Mouse (Mus musculus): ENCODE data around the gene Rora. TPM values are rescaled to one million over a fixed set of nuclear protein-coding genes. Genes with fewer than 3 reads are reported as not detected.
A peak's percentile ranks its signal among the peaks of the same experiment; 100 is the strongest.

Rora gene
- polyA plus RNA-seq, 1 experiment: 4.7 TPM

- H3K4me1 ChIP-seq (replicated peaks; ENCODE audit: control insufficient read depth, insufficient read depth, low read length): no peaks in the 10 kb centered on the region
Measured at GRCm38 (mm10) chr9:69367055-69367454, 713.5 kb downstream of the Rora start.

GRCm38 (mm10) chr9:69368071-69368470 lies 714.5 kb downstream of the Rora start:
- H3K27me3 ChIP-seq (ENCODE audit: control insufficient read depth, insufficient read depth, low read length): no peaks in the 10 kb centered on the region
- 77% methylated on average over 8 of the region's 8 CpGs for WGBS
- H3K4me1 ChIP-seq (replicated peaks; ENCODE audit: control insufficient read depth, insufficient read depth, low read length): no peaks in the 10 kb centered on the region
- no peak overlapping the region for H3K4me3 ChIP-seq (ENCODE audit: control insufficient read depth, insufficient read depth, low read length)
- H3K36me3 ChIP-seq (ENCODE audit: control insufficient read depth, insufficient read depth, low read length): no peaks in the 10 kb centered on the region
- peak; percentile 73 for DNase-seq
- TF ChIP-seq CTCF (IDR thresholded peaks at IDR 0.05; ENCODE audit: borderline replicate concordance, control insufficient read depth, extremely low read depth, insufficient read depth, low read length, poor library complexity) (peak; percentile 79; the same call in 1 of the 2 replicates), POLR2A (IDR thresholded peaks at IDR 0.05; ENCODE audit: control insufficient read depth, extremely low read depth, insufficient read depth, low read length, poor library complexity) (no peak)
- no peak overlapping the region for H3K27ac ChIP-seq (ENCODE audit: control insufficient read depth, insufficient read depth, low read length)

More at GRCm38 (mm10) chr9:69367055-69367454, 713.5 kb downstream of the Rora start:
- 89% methylated on average over 4 of the region's 4 CpGs for WGBS
- Histone ChIP-seq H3K27me3 (ENCODE audit: control insufficient read depth, insufficient read depth, low read length) (no peaks in the 10 kb centered on the region), H3K4me3 (ENCODE audit: control insufficient read depth, insufficient read depth, low read length) (no peak overlapping the region), H3K36me3 (ENCODE audit: control insufficient read depth, insufficient read depth, low read length) (no peaks in the 10 kb centered on the region), H3K27ac (ENCODE audit: control insufficient read depth, insufficient read depth, low read length) (no peak overlapping the region)
- TF ChIP-seq POLR2A (IDR thresholded peaks at IDR 0.05; ENCODE audit: control insufficient read depth, extremely low read depth, insufficient read depth, low read length, poor library complexity) (no peak), CTCF (IDR thresholded peaks at IDR 0.05; ENCODE audit: borderline replicate concordance, control insufficient read depth, extremely low read depth, insufficient read depth, low read length, poor library complexity) (no peak)
- DNase-seq: no peak

DNA sequence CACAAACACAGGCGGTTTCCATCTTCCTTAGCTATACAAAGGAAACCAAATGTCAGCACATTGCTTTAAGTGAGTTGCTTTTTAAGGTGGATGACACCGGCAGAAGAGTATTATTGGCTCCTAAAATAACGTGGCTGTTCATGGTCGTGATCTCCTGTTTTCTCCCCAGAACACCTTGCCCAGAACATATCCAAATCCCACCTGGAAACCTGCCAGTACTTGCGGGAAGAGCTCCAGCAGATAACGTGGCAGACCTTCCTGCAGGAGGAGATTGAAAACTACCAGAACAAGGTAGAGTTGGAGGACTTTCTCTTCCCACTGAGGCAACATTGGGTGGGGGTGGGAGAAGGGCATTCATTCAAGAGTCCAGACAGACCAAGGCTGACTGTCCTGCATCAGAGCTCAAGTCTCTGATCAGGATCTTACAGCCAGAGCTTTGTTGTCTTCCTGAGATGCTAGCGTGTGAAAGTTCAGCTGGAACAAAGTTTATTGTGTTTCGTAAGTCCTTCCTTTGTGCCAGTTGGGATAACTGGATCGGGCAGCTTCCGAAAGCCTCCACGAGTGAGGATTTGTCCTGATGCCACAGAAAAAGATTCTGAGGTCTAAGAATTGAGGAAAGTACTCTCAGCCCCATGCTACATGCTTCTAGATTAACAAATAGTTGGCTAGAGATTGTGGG lies 717.6 kb downstream of the Rora start:
- Histone ChIP-seq H3K36me3 (ENCODE audit: control insufficient read depth, insufficient read depth, low read length) (no peaks in the 10 kb centered on the region), H3K4me1 (replicated peaks; ENCODE audit: control insufficient read depth, insufficient read depth, low read length) (no peaks in the 10 kb centered on the region), H3K27me3 (ENCODE audit: control insufficient read depth, insufficient read depth, low read length) (no peaks in the 10 kb centered on the region), H3K27ac (ENCODE audit: control insufficient read depth, insufficient read depth, low read length) (no peak overlapping the region), H3K4me3 (ENCODE audit: control insufficient read depth, insufficient read depth, low read length) (no peak overlapping the region)
- WGBS: 92% methylated on average over 11 of the region's 11 CpGs
- DNase-seq: no peak
- no peak for TF ChIP-seq CTCF (IDR thresholded peaks at IDR 0.05; ENCODE audit: borderline replicate concordance, control insufficient read depth, extremely low read depth, insufficient read depth, low read length, poor library complexity)
- no peak for TF ChIP-seq POLR2A (IDR thresholded peaks at IDR 0.05; ENCODE audit: control insufficient read depth, extremely low read depth, insufficient read depth, low read length, poor library complexity)

GRCm38 (mm10) chr9:69372871-69373270 lies 719.3 kb downstream of the Rora start:
- Histone ChIP-seq H3K4me3 (ENCODE audit: control insufficient read depth, insufficient read depth, low read length) (no peak overlapping the region), H3K27me3 (ENCODE audit: control insufficient read depth, insufficient read depth, low read length) (no peaks in the 10 kb centered on the region), H3K36me3 (ENCODE audit: control insufficient read depth, insufficient read depth, low read length) (no peaks in the 10 kb centered on the region), H3K27ac (ENCODE audit: control insufficient read depth, insufficient read depth, low read length) (no peak overlapping the region), H3K4me1 (replicated peaks; ENCODE audit: control insufficient read depth, insufficient read depth, low read length) (no peaks in the 10 kb centered on the region)
- TF ChIP-seq POLR2A (IDR thresholded peaks at IDR 0.05; ENCODE audit: control insufficient read depth, extremely low read depth, insufficient read depth, low read length, poor library complexity): no peak
- TF ChIP-seq CTCF (IDR thresholded peaks at IDR 0.05; ENCODE audit: borderline replicate concordance, control insufficient read depth, extremely low read depth, insufficient read depth, low read length, poor library complexity): no peak
- DNase-seq: no peak
- 72% methylated on average over 4 of the region's 4 CpGs for WGBS

DNA sequence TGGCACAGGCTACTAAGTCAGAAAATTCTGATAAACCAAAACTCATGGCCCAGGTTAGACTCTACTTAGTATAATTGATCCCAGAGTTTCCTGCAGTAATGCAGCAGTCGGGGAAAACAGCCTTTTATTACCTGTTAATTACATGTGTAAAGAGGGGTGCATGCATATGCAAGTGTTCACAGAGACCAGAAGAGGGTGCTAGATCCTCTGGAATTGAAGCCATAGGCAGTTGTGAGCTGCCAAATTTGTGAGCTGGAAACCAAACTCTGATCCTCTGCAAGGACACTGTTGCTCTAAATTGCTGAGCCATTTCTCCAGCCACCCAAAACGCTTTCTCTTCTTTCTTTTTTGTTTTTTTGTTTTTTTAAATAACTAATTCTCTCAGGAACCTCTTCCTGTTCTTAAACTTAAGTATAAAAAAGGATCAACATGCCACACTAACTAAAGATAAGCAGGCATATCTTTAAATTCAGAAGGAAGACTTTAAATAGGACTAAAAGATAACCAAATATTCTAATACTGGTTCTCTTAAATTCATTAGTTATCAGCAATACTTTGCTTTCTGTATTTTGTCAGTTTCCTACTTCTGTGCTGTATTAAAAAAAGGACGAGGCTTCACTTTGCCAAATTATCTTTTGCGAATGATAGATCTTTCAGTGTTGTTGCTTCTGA lies 723.5 kb downstream of the Rora start:
- no peak overlapping the region for H3K4me3 ChIP-seq (ENCODE audit: control insufficient read depth, insufficient read depth, low read length)
- H3K4me1 ChIP-seq (replicated peaks; ENCODE audit: control insufficient read depth, insufficient read depth, low read length): no peaks in the 10 kb centered on the region
- no peak overlapping the region for H3K27ac ChIP-seq (ENCODE audit: control insufficient read depth, insufficient read depth, low read length)
- 97% methylated on average over 4 of the region's 4 CpGs for WGBS
- no peaks in the 10 kb centered on the region for H3K27me3 ChIP-seq (ENCODE audit: control insufficient read depth, insufficient read depth, low read length)
- no peaks in the 10 kb centered on the region for H3K36me3 ChIP-seq (ENCODE audit: control insufficient read depth, insufficient read depth, low read length)
- TF ChIP-seq CTCF (IDR thresholded peaks at IDR 0.05; ENCODE audit: borderline replicate concordance, control insufficient read depth, extremely low read depth, insufficient read depth, low read length, poor library complexity) (no peak), POLR2A (IDR thresholded peaks at IDR 0.05; ENCODE audit: control insufficient read depth, extremely low read depth, insufficient read depth, low read length, poor library complexity) (no peak)
- no peak for DNase-seq

GRCm38 (mm10) chr9:69377654-69378045 lies 724.1 kb downstream of the Rora start:
- Histone ChIP-seq H3K36me3 (ENCODE audit: control insufficient read depth, insufficient read depth, low read length) (no peaks in the 10 kb centered on the region), H3K27ac (ENCODE audit: control insufficient read depth, insufficient read depth, low read length) (no peak overlapping the region), H3K4me3 (ENCODE audit: control insufficient read depth, insufficient read depth, low read length) (no peak overlapping the region), H3K27me3 (ENCODE audit: control insufficient read depth, insufficient read depth, low read length) (no peaks in the 10 kb centered on the region), H3K4me1 (replicated peaks; ENCODE audit: control insufficient read depth, insufficient read depth, low read length) (peaks cover 2% of the 10 kb centered on the region; the same call in 1 of the 2 replicates)
- no peak for DNase-seq
- TF ChIP-seq POLR2A (IDR thresholded peaks at IDR 0.05; ENCODE audit: control insufficient read depth, extremely low read depth, insufficient read depth, low read length, poor library complexity) (no peak), CTCF (IDR thresholded peaks at IDR 0.05; ENCODE audit: borderline replicate concordance, control insufficient read depth, extremely low read depth, insufficient read depth, low read length, poor library complexity) (no peak)
- 95% methylated on average over 3 of the region's 3 CpGs for WGBS

Data from thymus, adult 2 months (tissue).